Mouse (Mus musculus) midbrain, embryonic 13.5 days (tissue): ENCODE data around the gene Irx4. TPM values are rescaled to one million over a fixed set of nuclear protein-coding genes. Genes with fewer than 3 reads are reported as not detected.
A peak's percentile ranks its signal among the peaks of the same experiment; 100 is the strongest.

Source experiments
- ATAC-seq: fragments of 200-750 bp; cut with Nextera tagmentation; 2 replicates; pipeline ENCODE4 v1.8.0; 2017; ENCODE audit warnings: mild to moderate bottlenecking, moderate TSS enrichment, moderate library complexity
- H3K27ac ChIP-seq: fragments of 300-500 bp; sonication (generic); 2 replicates; pipeline ENCODE4 v1.5.1; 2015; ENCODE audit warnings: inconsistent platforms, mild to moderate bottlenecking, moderate library complexity
- H3K27me3 ChIP-seq: fragments of 300-500 bp; sonication (generic); 2 replicates; pipeline ENCODE4 v1.6.1; 2015; ENCODE audit warnings: mild to moderate bottlenecking, inconsistent platforms
- H3K36me3 ChIP-seq: fragments of 300-500 bp; sonication (generic); 2 replicates; pipeline ENCODE4 v1.6.1; 2015; ENCODE audit warnings: mild to moderate bottlenecking, inconsistent platforms
- H3K4me1 ChIP-seq: fragments of 300-500 bp; sonication (generic); replicated peaks from 2 replicates; pipeline ENCODE4 v1.6.1; 2015; ENCODE audit warnings: inconsistent platforms
- H3K4me2 ChIP-seq: fragments of 300-500 bp; sonication (generic); replicated peaks from 2 replicates; pipeline ENCODE4 v1.6.1; 2015; ENCODE audit warnings: moderate library complexity, mild to moderate bottlenecking, inconsistent platforms
- H3K4me3 ChIP-seq: fragments of 300-500 bp; sonication (generic); replicated peaks from 2 replicates; pipeline ENCODE4 v1.5.1; 2015; ENCODE audit warnings: mild to moderate bottlenecking, inconsistent platforms
- H3K9ac ChIP-seq: fragments of 300-500 bp; sonication (generic); replicated peaks from 2 replicates; pipeline ENCODE4 v1.6.1; 2015; ENCODE audit warnings: mild to moderate bottlenecking, inconsistent platforms
- H3K9me3 ChIP-seq: fragments of 300-500 bp; sonication (generic); 2 replicates; pipeline ENCODE4 v1.6.1; 2016; ENCODE audit warnings: mild to moderate bottlenecking, inconsistent platforms
- WGBS: fragments of 180-500 bp; shearing (Covaris S2); methylation state at CpG from one replicate; pipeline ENCODE4 v1.1.7; 2015; 5-methylcytosine and 5-hydroxymethylcytosine counted together
- polyA plus RNA-seq: library from polyadenylated mRNA; unstranded; fragments of >200 nt; fragmentation: Nextera tagmentation; extraction: Ambion mirVana; gene quantifications from 2 replicates; pipeline ENCODE4 v1.2.1, GENCODE M21; 2015

The Irx4 gene
- polyA plus RNA-seq, 1 experiment from 2014 or later: 1.5 TPM

GRCm38 (mm10) chr13:73271336-73272242 is 11.3 kb downstream of the Irx4 start:
- Histone ChIP-seq H3K27me3 (peaks cover 100% of the 10 kb centered on the region), H3K36me3 (no peaks in the 10 kb centered on the region), H3K4me2 (peak overlapping the region; percentile 59), H3K4me1 (peaks cover 34% of the 10 kb centered on the region), H3K27ac (no peak overlapping the region), H3K9ac (peak overlapping the region; percentile 40; the same call in 1 of the 2 replicates), H3K9me3 (no peaks in the 10 kb centered on the region), H3K4me3 (peak overlapping the region; percentile 35)
- WGBS: under 1% methylated on average over 52 of the region's 53 CpGs
- ATAC-seq: peak; percentile 37; the same call in 1 of the 2 replicates

- Histone ChIP-seq H3K27me3 (peaks cover 96% of the 10 kb centered on the region), H3K4me2 (no peak overlapping the region), H3K4me3 (no peak overlapping the region), H3K36me3 (no peaks in the 10 kb centered on the region), H3K9me3 (no peaks in the 10 kb centered on the region), H3K9ac (no peak overlapping the region), H3K27ac (no peak overlapping the region), H3K4me1 (peaks cover 34% of the 10 kb centered on the region)
- no peak for ATAC-seq
Measured at GRCm38 (mm10) chr13:73272794-73273282, 12.6 kb downstream of the Irx4 start.

- no peak for ATAC-seq
- H3K36me3 ChIP-seq: no peaks in the 10 kb centered on the region
- H3K9me3 ChIP-seq: no peaks in the 10 kb centered on the region
- no peak overlapping the region for H3K4me3 ChIP-seq
- H3K9ac ChIP-seq: no peak overlapping the region
- H3K4me1 ChIP-seq: peaks cover 29% of the 10 kb centered on the region
- no peak overlapping the region for H3K27ac ChIP-seq
- WGBS: 27% methylated on average over 1 of the region's 1 CpGs
- no peak overlapping the region for H3K4me2 ChIP-seq
- peaks cover 92% of the 10 kb centered on the region for H3K27me3 ChIP-seq
Measured at GRCm38 (mm10) chr13:73273536-73273935, 13.3 kb downstream of the Irx4 start.

- H3K27ac ChIP-seq: no peak overlapping the region
- no peak for ATAC-seq
- H3K9me3 ChIP-seq: no peaks in the 10 kb centered on the region
- H3K4me1 ChIP-seq: peaks cover 4% of the 10 kb centered on the region
- H3K4me2 ChIP-seq: no peak overlapping the region
- no peak overlapping the region for H3K4me3 ChIP-seq
- 93% methylated on average over 6 of the region's 6 CpGs for WGBS
- peaks cover 57% of the 10 kb centered on the region for H3K27me3 ChIP-seq
- H3K9ac ChIP-seq: no peak overlapping the region
- H3K36me3 ChIP-seq: no peaks in the 10 kb centered on the region
Measured at GRCm38 (mm10) chr13:73277361-73277760, 17.1 kb downstream of the Irx4 start.

- no peak for ATAC-seq
- 81% methylated on average over 1 of the region's 1 CpGs for WGBS
- peaks cover 53% of the 10 kb centered on the region for H3K27me3 ChIP-seq
Measured at GRCm38 (mm10) chr13:73277797-73278196, 17.5 kb downstream of the Irx4 start.

GRCm38 (mm10) chr13:73279196-73279595 is 18.9 kb downstream of the Irx4 start:
- Histone ChIP-seq H3K9me3 (no peaks in the 10 kb centered on the region), H3K36me3 (no peaks in the 10 kb centered on the region), H3K4me1 (no peaks in the 10 kb centered on the region), H3K27me3 (peaks cover 39% of the 10 kb centered on the region), H3K4me3 (no peak overlapping the region), H3K9ac (no peak overlapping the region), H3K27ac (no peak overlapping the region), H3K4me2 (no peak overlapping the region)
- no peak for ATAC-seq
- 81% methylated on average over 1 of the region's 1 CpGs for WGBS

More at GRCm38 (mm10) chr13:73277797-73278196, 17.5 kb downstream of the Irx4 start:
- no peaks in the 10 kb centered on the region for H3K36me3 ChIP-seq
- no peak overlapping the region for H3K27ac ChIP-seq
- no peak overlapping the region for H3K4me3 ChIP-seq
- no peaks in the 10 kb centered on the region for H3K4me1 ChIP-seq
- no peak overlapping the region for H3K4me2 ChIP-seq
- no peaks in the 10 kb centered on the region for H3K9me3 ChIP-seq
- H3K9ac ChIP-seq: no peak overlapping the region

- Histone ChIP-seq H3K27ac (no peak overlapping the region), H3K36me3 (no peaks in the 10 kb centered on the region), H3K4me1 (no peaks in the 10 kb centered on the region), H3K9ac (no peak overlapping the region), H3K4me2 (no peak overlapping the region), H3K9me3 (no peaks in the 10 kb centered on the region), H3K4me3 (no peak overlapping the region), H3K27me3 (peaks cover 15% of the 10 kb centered on the region)
- WGBS: 86% methylated on average over 2 of the region's 2 CpGs
- no peak for ATAC-seq
Measured at GRCm38 (mm10) chr13:73282407-73282806, 22.1 kb downstream of the Irx4 start.

- Histone ChIP-seq H3K27ac (no peak overlapping the region), H3K4me3 (no peak overlapping the region), H3K4me2 (no peak overlapping the region), H3K9me3 (no peaks in the 10 kb centered on the region), H3K9ac (no peak overlapping the region), H3K36me3 (no peaks in the 10 kb centered on the region), H3K4me1 (no peaks in the 10 kb centered on the region), H3K27me3 (peaks cover 13% of the 10 kb centered on the region; the same call in 1 of the 2 replicates)
- no peak for ATAC-seq
- WGBS: 94% methylated on average over 1 of the region's 1 CpGs
Measured at GRCm38 (mm10) chr13:73283534-73283933, 23.3 kb downstream of the Irx4 start.

GRCm38 (mm10) chr13:73290206-73290605 is 29.9 kb downstream of the Irx4 start:
- Histone ChIP-seq H3K4me1 (no peaks in the 10 kb centered on the region), H3K9me3 (no peaks in the 10 kb centered on the region), H3K36me3 (no peaks in the 10 kb centered on the region), H3K27ac (no peak overlapping the region), H3K4me2 (no peak overlapping the region), H3K4me3 (no peak overlapping the region), H3K9ac (no peak overlapping the region), H3K27me3 (0 out of 2 replicates have a peak, but pooled peaks cover 10% of the 10 kb centered on the region)
- 86% methylated on average over 6 of the region's 6 CpGs for WGBS
- ATAC-seq: no peak

GRCm38 (mm10) chr13:73291102-73291501 is 30.8 kb downstream of the Irx4 start:
- H3K36me3 ChIP-seq: no peaks in the 10 kb centered on the region
- H3K27ac ChIP-seq: no peak overlapping the region
- H3K4me1 ChIP-seq: no peaks in the 10 kb centered on the region
- H3K27me3 ChIP-seq: 0 out of 2 replicates have a peak, but pooled peaks cover 10% of the 10 kb centered on the region
- no peak overlapping the region for H3K4me2 ChIP-seq
- no peaks in the 10 kb centered on the region for H3K9me3 ChIP-seq
- 39% methylated on average over 2 of the region's 2 CpGs for WGBS
- no peak for ATAC-seq
- no peak overlapping the region for H3K4me3 ChIP-seq
- no peak overlapping the region for H3K9ac ChIP-seq

GRCm38 (mm10) chr13:73298717-73299116 is 38.4 kb downstream of the Irx4 start:
- Histone ChIP-seq H3K27ac (no peak overlapping the region), H3K4me3 (no peak overlapping the region), H3K27me3 (peaks cover 6% of the 10 kb centered on the region; the same call in 1 of the 2 replicates), H3K36me3 (no peaks in the 10 kb centered on the region), H3K9me3 (no peaks in the 10 kb centered on the region), H3K9ac (no peak overlapping the region), H3K4me1 (0 out of 2 replicates have a peak, but pooled peaks cover 3% of the 10 kb centered on the region), H3K4me2 (no peak overlapping the region)
- 73% methylated on average over 4 of the region's 4 CpGs for WGBS
- no peak for ATAC-seq

GRCm38 (mm10) chr13:73299322-73299721 is 39.0 kb downstream of the Irx4 start:
- no peak for ATAC-seq
- Histone ChIP-seq H3K4me3 (no peak overlapping the region), H3K27me3 (peaks cover 10% of the 10 kb centered on the region; the same call in 1 of the 2 replicates), H3K27ac (no peak overlapping the region), H3K36me3 (no peaks in the 10 kb centered on the region), H3K9ac (no peak overlapping the region), H3K4me1 (0 out of 2 replicates have a peak, but pooled peaks cover 4% of the 10 kb centered on the region), H3K9me3 (no peaks in the 10 kb centered on the region), H3K4me2 (no peak overlapping the region)
- 82% methylated on average over 5 of the region's 5 CpGs for WGBS
